Mouse (Mus musculus) heart, postnatal 25 days (tissue): ENCODE results near the gene Abcf3. TPM values are rescaled to one million over a fixed set of nuclear protein-coding genes. Genes with fewer than 3 reads are reported as not detected.

Source experiments
- DNase-seq: peaks from one replicate; pipeline ENCODE4 v3.0.0; 2022; ENCODE audit warnings: low spot score
- intact Hi-C: fragments of 180-260 bp; cut with DNase I; formaldehyde crosslinking; loops from one replicate; pipeline ENCODE4 v1.15.1; 2025
- microRNA-seq: library from miRNA; unstranded; fragments of <30 nt; microRNA quantifications from one replicate; pipeline ENCODE4 v1.2.0, GENCODE M21; 2022
- total RNA-seq, 2 experiments: library from RNA; stranded (reverse); gene quantifications; 2 replicates each; pipeline ENCODE4 v1.2.3; 2021

Gene Abcf3
- total RNA-seq, 2 experiments from 2014 or later, result 64.9 to 69.4 TPM

DNA sequence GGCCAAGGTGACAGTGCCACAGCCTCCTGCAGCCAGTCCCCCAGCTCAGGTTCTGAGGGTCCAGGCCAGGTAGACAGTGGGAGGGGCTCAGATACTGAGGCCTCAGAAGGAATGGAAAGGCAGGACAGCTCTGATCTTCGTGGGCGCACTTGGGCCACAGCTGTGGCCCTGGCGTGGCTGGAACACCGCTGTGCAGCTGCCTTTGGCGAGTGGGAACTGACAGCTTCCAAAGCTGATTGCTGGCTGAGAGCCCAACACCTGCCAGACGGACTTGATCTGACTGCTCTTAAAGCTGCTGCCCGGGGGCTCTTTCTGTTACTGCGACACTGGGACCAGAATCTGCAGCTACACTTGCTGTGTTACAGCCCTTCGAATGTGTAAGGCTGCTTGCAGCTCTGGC is 56.3 kb downstream of the Abcf3 start:
- intact Hi-C loops, result no loop called here
- DNase-seq, result no peak

DNA sequence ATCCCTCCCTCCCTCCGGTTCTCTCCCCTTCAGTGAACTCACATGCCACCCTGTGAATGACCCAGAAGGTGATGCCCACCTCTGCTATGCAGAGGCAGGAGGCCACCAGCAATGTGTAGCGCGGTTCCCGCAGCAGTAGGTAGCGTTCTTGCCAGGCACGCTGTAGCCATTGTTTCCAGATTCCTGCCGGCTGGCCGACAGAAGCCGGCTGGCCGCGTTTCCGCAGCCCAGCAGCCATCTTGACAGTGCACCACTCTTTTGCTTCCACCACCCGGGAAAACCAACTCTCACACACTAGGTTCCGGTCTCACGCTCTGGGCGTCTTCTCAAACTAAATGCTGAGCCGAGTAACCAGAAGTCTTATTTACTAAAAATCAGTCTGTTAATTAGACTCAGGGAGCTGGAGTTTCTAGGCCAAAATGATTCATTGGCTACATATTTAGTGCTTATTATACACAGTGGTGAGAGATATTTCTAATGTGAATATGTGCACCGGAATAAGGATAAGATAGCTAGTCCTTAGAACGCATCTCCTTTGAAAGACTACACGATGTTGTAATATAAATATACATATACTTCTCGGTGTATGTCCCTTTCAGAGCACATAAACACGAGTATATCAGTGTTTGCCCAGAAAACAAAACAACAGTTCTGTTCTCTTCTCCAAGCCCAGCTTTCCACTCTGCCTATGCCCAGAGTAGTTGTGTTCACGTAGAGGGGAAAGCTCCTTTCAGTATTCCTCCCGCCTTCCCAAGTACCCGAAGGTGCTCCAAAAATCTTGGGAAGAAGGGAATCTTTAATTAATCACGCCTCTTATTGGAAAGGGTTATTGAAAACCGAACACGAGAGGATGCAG is 62.4 kb downstream of the Abcf3 start:
- intact Hi-C loops, result loop anchor here (2.0 to 10.0 kb wide), 3 partner anchors 40 to 186 kb away; partner anchors contain the start of genes Abcc5, Dvl3 and Psmd2
- DNase-seq, result peak; percentile 33

Small RNAs within 50 kb of the gene (microRNA-seq; reads per million reads assigned to microRNA genes)
- gene Mir1224, result 1.1 reads per million

Other genes with a start within 250 kb of the Abcf3 start
- gene Parl, start 246.2 kb upstream of the Abcf3 start, total RNA-seq, result 10 to 100 TPM; 88.4 to 88.9 TPM
- under 1 TPM; 0.67 to 0.99 TPM for gene Cyp2ab1, start 223.2 kb upstream of the Abcf3 start, total RNA-seq
- gene Abcc5, start 122.2 kb upstream of the Abcf3 start, total RNA-seq, result 10 to 100 TPM; 30.6 to 34.8 TPM
- gene Eif2b5, start 49.8 kb upstream of the Abcf3 start, total RNA-seq, result 10 to 100 TPM; 52.4 to 59.1 TPM
- 10 to 100 TPM; 44.9 to 46.8 TPM for gene Dvl3, start 31.6 kb upstream of the Abcf3 start, total RNA-seq
- gene Ap2m1, start 13.1 kb upstream of the Abcf3 start, total RNA-seq, result 100 to 1,000 TPM; 201 to 215 TPM
- under 1 TPM; 0.20 to 0.23 TPM for gene Vwa5b2, start 40.9 kb downstream of the Abcf3 start, total RNA-seq
- gene Eef1akmt4, start 63.0 kb downstream of the Abcf3 start, total RNA-seq, result 1 to 10 TPM; 5.6 to 6.4 TPM
- under 1 TPM in 1 of 2 experiments, not detected in 1; 0.16 TPM for gene Gm49333, start 63.0 kb downstream of the Abcf3 start, total RNA-seq
- gene Alg3, start 63.2 kb downstream of the Abcf3 start, total RNA-seq, result 10 to 100 TPM; 11.5 to 12.1 TPM
- under 1 TPM; 0.65 to 0.73 TPM for gene Camk2n2, start 72.7 kb downstream of the Abcf3 start, total RNA-seq
- gene Ece2, start 81.3 kb downstream of the Abcf3 start, total RNA-seq, result under 1 TPM; 0.56 to 0.57 TPM
- gene Psmd2, start 103.1 kb downstream of the Abcf3 start, total RNA-seq, result 100 to 1,000 TPM; 190 to 201 TPM
- 100 to 1,000 TPM; 388 to 397 TPM for gene Eif4g1, start 119.7 kb downstream of the Abcf3 start, total RNA-seq
- 10 to 100 TPM; 28.3 to 31.4 TPM for gene Fam131a, start 144.7 kb downstream of the Abcf3 start, total RNA-seq
- 10 to 100 TPM in 1 of 2 experiments, 1 to 10 TPM in 1; 9.0 to 10.5 TPM for gene Polr2h, start 169.1 kb downstream of the Abcf3 start, total RNA-seq
- 1 to 10 TPM; 1.5 to 2.1 TPM for gene Clcn2, start 169.2 kb downstream of the Abcf3 start, total RNA-seq
- gene Chrd, start 184.6 kb downstream of the Abcf3 start, total RNA-seq, result 1 to 10 TPM; 2.0 to 2.7 TPM
- gene Thpo, start 185.9 kb downstream of the Abcf3 start, total RNA-seq, result under 1 TPM in 1 of 2 experiments, not detected in 1; 0.50 TPM